In the genomic region with DNA sequence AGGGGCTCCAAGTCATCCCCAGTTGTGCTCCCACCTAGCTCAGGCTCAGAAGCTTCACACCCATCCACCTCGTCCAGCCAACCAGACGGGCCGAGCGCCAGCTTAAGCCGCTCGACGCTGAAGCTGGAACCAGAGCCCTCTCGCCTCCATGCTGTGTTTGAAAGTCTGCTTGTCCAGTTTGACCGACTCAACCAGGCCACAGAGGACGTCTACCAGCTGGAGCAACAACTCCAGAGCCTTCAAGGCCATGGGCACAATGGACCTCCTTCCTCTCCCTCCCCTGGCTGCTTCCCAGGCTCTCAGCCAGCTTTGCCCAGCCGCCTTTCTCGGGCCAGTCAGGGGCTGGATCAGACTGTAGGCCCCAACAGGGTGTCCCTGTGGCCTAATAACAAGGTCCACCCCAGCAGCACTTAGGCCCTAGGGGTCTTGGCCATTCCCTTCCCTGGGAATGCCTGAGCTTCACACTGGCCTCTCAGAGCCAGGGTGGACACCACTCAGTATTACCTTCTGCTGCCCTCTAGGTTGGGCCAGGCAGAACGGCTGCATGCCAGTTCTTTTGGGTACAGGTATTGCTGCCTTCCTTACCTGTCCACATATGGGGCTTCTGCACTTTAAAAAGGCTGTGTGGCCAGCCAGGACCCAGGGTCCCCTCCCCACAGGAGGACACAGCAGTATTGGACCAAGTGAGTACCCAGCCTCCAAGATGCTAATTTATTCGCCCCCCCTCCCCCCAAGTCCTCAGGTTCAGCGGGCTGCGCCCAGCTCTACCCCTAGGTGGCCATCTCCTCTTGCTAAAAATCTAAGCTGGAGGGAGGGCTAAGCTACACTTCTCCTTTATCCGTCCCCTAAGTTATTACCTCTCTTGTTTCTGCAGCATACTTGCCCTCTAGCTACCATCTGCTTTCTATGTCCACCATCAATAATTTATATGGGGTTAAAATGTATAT, we compare ENCODE assay signal across 8 mouse cellular contexts. TPM values are rescaled to one million over a fixed set of nuclear protein-coding genes. Genes with fewer than 3 reads are reported as not detected.
A peak's percentile ranks its signal among the peaks of the same experiment; 100 is the strongest.
DNase-seq lines count a peak whose midpoint lies in the region; ATAC-seq and TF ChIP-seq lines count a peak whose summit lies in the region.

No protein-coding gene starts in this region.

- no peaks in the 10 kb centered on the region for H3K79me2 ChIP-seq in heart, adult 2 months (replicated peaks; ENCODE audit: control insufficient read depth, insufficient read depth, low read length)

- ATAC-seq in neural tube, embryonic 11.5 days (ENCODE audit: insufficient read depth, low FRiP score, low TSS enrichment), result 0 out of 2 replicates have a peak, but pooled peaks have one; percentile 20

- TF ChIP-seq CTCF in heart, adult 2 months (IDR thresholded peaks at IDR 0.05), result peak; percentile 35; the same call in 1 of the 2 replicates

- H3K4me1 ChIP-seq in heart, adult 2 months (ENCODE audit: control insufficient read depth, insufficient read depth, low read length), result no peaks in the 10 kb centered on the region
- H3K4me1 ChIP-seq in neural tube, embryonic 11.5 days (ENCODE audit: control insufficient read depth, insufficient read depth, low read length), result no peaks in the 10 kb centered on the region

- H3K27ac ChIP-seq in heart, adult 2 months, result no peak overlapping the region
- H3K27ac ChIP-seq in neural tube, embryonic 11.5 days (ENCODE audit: low read depth, low read length), result no peak overlapping the region

- TF ChIP-seq POLR2A in heart, adult 2 months (IDR thresholded peaks at IDR 0.05; ENCODE audit: insufficient read depth, low read depth, low read length), result no peak

- no peak overlapping the region for H3K9ac ChIP-seq in heart, adult 2 months (ENCODE audit: low read depth, low read length)
- H3K9ac ChIP-seq in neural tube, embryonic 11.5 days (ENCODE audit: low read length), result no peak overlapping the region

- intact Hi-C loops in heart, adult 2 months (cut with DNase I), result loop anchor here (5.0 kb wide), 1 partner anchor 57 kb away; a partner anchor contains a TSS
- intact Hi-C loops in heart, postnatal 14 days (cut with DNase I), result no loop called here

- no peak overlapping the region for H3K4me2 ChIP-seq in neural tube, embryonic 11.5 days (ENCODE audit: low read depth)

- WGBS in heart, adult 2 months, result 58% methylated on average over 17 of the region's 17 CpGs
- 82% methylated on average over 17 of the region's 17 CpGs for WGBS in neural tube, embryonic 11.5 days

- no peak overlapping the region for H3K4me3 ChIP-seq in heart, adult 2 months
- H3K4me3 ChIP-seq in neural tube, embryonic 11.5 days (ENCODE audit: low read depth, low read length), result no peak overlapping the region

- DNase-seq in heart, adult 2 months, result no peak
- DNase-seq in heart, postnatal 14 days, result no peak
- no peak for DNase-seq in neural tube, embryonic 11.5 days (ENCODE audit: low spot score)
- no peak for DNase-seq in neural tube, embryonic 10.5 days (ENCODE audit: extremely low spot score, low spot score)
- peak; percentile 75 for DNase-seq in cerebellum, adult 9-10 months
- DNase-seq in splenic B cell, adult 2 months (ENCODE audit: low read depth, low spot score), result peak; percentile 19
- no peak for DNase-seq in c-Kit-positive CD71-positive TER-119-positive erythroid progenitor cells, embryonic 14.5 days (ENCODE audit: low spot score)
- no peak for DNase-seq in adipocyte (ENCODE audit: low spot score)

- no peaks in the 10 kb centered on the region for H3K9me3 ChIP-seq in neural tube, embryonic 11.5 days (ENCODE audit: control insufficient read depth, low read length)

- H3K27me3 ChIP-seq in heart, adult 2 months (ENCODE audit: control insufficient read depth, insufficient read depth, low read length), result no peaks in the 10 kb centered on the region
- H3K27me3 ChIP-seq in neural tube, embryonic 11.5 days (ENCODE audit: control insufficient read depth, insufficient read depth, low read length), result no peaks in the 10 kb centered on the region
- no peaks in the 10 kb centered on the region for H3K27me3 ChIP-seq in splenic B cell, adult 2 months (ENCODE audit: control insufficient read depth, insufficient read depth, low read length, poor library complexity, severe bottlenecking)

- no peak for TF ChIP-seq EP300 in heart, adult 2 months (IDR thresholded peaks at IDR 0.05; ENCODE audit: insufficient read depth, low read depth, low read length)

- no peaks in the 10 kb centered on the region for H3K36me3 ChIP-seq in heart, adult 2 months (ENCODE audit: control insufficient read depth, insufficient read depth, low read length)
- peaks cover 52% of the 10 kb centered on the region for H3K36me3 ChIP-seq in neural tube, embryonic 11.5 days (ENCODE audit: control insufficient read depth, insufficient read depth, low read length)
- H3K36me3 ChIP-seq in splenic B cell, adult 2 months (ENCODE audit: control insufficient read depth, insufficient read depth, low read length, poor library complexity, severe bottlenecking), result peaks cover 4% of the 10 kb centered on the region; the same call in 1 of the 2 replicates

RNA-seq across cellular contexts. Expression of a gene that starts 37.0 kb away (rescaled TPM):
- total RNA-seq in heart, adult 2 months (2021), result 100 to 1,000 TPM; 104 to 110 TPM
- polyA plus RNA-seq in heart, adult 2 months (2012; rRNA removed), result 178 and 194 TPM in 2 replicates
- 10 to 100 TPM; 76.7 to 88.2 TPM for total RNA-seq in heart, postnatal 14 days (2021)
- 61.9 and 69.2 TPM in 2 replicates for polyA plus RNA-seq in neural tube, embryonic 11.5 days (2014; fragmentation: Nextera tagmentation; extraction: Ambion mirVana)

RNA-seq across cellular contexts. Expression of a gene that starts 37.1 kb away (rescaled TPM):
- 1 to 10 TPM; 2.9 to 3.4 TPM for total RNA-seq in heart, adult 2 months (2021)
- polyA plus RNA-seq in heart, adult 2 months (2012; rRNA removed), result 4.4 and 7.0 TPM in 2 replicates
- total RNA-seq in heart, postnatal 14 days (2021), result 1 to 10 TPM; 2.1 to 4.1 TPM
- 13.8 and 15.7 TPM in 2 replicates for polyA plus RNA-seq in neural tube, embryonic 11.5 days (2014; fragmentation: Nextera tagmentation; extraction: Ambion mirVana)

RNA-seq across cellular contexts. Expression of a gene that starts 45.8 kb away (rescaled TPM):
- total RNA-seq in heart, adult 2 months (2021), result 10 to 100 TPM; 35.6 to 36.2 TPM
- 48.5 and 59.9 TPM in 2 replicates for polyA plus RNA-seq in heart, adult 2 months (2012; rRNA removed)
- total RNA-seq in heart, postnatal 14 days (2021), result 10 to 100 TPM; 58.0 to 63.2 TPM
- polyA plus RNA-seq in neural tube, embryonic 11.5 days (2014; fragmentation: Nextera tagmentation; extraction: Ambion mirVana), result 20.6 and 29.0 TPM in 2 replicates

RNA-seq across cellular contexts. Expression of a gene that starts 54.7 kb away (rescaled TPM):
- 100 to 1,000 TPM in 1 of 2 experiments, 10 to 100 TPM in 1; 100.0 to 110 TPM for total RNA-seq in heart, adult 2 months (2021)
- 125 and 147 TPM in 2 replicates for polyA plus RNA-seq in heart, adult 2 months (2012; rRNA removed)
- total RNA-seq in heart, postnatal 14 days (2021), result 100 to 1,000 TPM; 134 TPM
- polyA plus RNA-seq in neural tube, embryonic 11.5 days (2014; fragmentation: Nextera tagmentation; extraction: Ambion mirVana), result 36.7 and 38.8 TPM in 2 replicates

Comparison
In these comparisons a context has a peak if more than half of its experiments do, and no peak if none do; other contexts are left out.
1. DNase-seq: peak in cerebellum, adult 9-10 months (single experiment) and splenic B cell, adult 2 months (single experiment); none in heart, adult 2 months (0 of 2), heart, postnatal 14 days (0 of 2), neural tube, embryonic 11.5 days (single experiment), neural tube, embryonic 10.5 days (single experiment), c-Kit-positive CD71-positive TER-119-positive erythroid progenitor cells, embryonic 14.5 days (single experiment) and adipocyte (single experiment).